Mouse (Mus musculus) mesoderm, embryonic 11.5 days (tissue): ENCODE data around the gene Prph.
"Not testable (repeated sequence)": the region's sequence is repeated elsewhere in the genome, so short reads cannot be mapped to it uniquely, and the experiment has no call there.

Source experiments
- DNase-seq: peaks from one replicate; pipeline ENCODE4 v3.0.0-alpha.2; 2012; ENCODE audit warnings: low read depth, low spot score

Gene Prph

DNA sequence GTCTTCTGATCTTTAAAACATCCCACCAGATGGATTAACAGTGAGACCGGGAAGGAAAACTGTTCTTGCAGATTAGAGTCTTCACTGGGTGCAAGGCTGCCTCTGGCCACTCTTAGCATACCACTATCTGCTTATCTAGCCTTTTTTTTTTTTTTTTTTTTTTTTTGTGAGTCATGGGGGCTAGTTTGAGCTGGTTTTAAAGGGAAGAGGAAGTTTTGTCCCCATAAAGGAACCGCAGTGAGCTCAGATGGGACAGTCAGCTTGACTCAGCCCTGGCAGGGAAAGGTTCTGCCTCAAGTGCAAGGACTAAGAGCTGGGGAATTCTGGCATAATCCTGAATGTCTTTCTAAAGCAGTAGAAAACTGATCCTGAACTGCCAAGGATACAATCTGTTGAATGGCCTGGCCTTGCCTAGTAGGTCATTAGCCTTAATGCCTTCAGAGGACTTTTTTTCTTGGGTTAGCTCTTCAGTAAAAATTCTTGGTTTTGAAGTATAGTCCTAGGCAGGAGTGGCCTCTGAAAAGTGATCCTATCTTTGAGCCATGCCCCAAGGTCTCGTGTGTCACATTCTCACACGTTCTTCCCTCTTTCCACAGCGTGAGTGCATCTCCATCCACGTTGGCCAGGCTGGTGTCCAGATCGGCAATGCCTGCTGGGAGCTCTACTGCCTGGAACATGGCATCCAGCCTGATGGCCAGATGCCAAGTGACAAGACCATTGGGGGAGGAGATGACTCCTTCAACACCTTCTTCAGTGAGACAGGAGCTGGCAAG is 21.3 kb upstream of the Prph start:
- DNase-seq: no peak

DNA sequence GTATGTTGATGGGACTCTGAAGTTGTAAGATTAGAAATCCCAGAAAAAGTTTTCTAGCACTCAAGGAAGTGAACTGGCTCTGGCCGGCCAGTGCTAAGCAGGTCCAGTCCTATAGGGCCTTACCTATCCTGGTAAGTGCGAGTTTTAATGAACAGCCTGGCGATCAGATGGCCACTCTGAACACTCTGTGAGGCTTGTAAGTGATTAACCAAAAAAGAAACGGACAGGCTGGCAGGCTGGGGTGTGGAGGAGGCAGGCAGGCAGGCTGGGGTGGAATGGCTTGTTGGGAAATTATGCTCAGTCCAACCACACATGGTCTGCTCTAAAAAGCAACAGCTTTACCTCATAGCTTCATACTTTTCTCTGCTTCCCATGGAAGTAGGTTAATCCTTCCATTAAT is 19.5 kb upstream of the Prph start:
- DNase-seq: no peak

DNA sequence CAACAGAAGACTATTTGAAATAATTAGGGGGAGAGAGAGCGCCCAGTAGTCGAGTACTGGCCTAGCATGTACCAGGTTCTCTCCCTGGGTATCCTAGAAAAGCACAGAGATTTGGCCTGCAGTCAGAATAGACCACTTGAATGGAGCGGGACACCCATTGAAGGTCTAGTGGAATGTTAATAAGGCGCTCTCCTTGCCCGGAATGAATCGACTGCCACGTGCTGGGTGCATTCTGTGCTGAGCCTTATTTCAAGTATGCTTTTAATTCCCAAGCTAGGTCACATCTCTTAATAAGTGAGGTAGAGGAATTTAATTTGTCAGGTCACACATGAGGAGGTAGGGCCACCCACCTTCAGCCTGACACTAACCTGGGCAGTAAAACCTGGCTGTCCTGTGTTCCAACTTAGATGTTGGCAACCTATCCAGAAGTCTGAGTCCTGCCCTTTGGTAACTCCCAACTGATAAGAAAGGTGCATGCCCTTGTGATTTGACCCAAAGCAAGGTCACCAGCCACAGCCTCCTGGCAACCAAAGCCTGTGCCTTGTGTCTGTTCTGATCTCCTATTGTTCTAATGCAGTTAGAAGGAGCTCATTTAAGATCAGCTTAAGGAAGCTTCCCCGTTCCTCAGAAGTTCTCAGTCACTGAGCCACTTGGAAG is 18.6 kb upstream of the Prph start:
- DNase-seq: no peak

DNA sequence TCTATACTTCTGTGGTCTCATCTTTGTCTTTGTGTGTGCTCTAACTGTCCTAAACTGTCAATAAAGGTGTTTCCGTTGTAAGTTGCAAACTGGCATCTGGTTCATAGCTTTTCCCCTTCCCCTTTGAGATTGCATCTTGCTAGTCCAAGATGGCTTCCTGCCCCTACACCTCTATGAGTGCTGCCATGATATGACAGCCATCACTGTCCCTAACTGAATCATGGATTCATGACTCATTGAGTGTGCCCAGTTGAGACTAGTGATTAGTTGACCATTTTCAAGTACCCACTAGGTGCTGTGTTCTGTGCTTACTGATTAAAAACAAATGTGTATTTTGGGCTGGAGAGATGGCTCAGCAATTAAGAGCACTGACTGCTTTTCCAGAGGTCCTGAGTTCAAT is 16.9 kb upstream of the Prph start:
- no peak for DNase-seq

DNA sequence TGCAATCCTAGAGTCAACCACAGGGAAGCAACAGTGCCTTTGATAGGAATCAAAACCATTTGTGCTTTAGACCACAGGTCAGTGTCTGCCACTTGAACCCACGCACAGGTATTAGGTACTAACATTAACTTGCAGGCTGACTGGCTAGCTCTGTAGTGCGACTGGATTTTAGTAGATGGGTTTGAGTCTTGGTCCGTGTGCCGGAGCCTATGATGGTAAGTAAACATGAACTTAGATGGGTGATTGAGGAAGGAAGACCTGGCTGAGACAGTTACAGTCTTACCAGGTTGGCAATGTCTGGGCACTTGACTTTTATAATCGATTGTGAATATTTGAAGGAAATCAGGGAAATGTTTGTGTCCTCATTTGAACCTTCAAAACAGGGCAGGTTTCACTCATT is 16.2 kb upstream of the Prph start:
- DNase-seq: no peak

DNA sequence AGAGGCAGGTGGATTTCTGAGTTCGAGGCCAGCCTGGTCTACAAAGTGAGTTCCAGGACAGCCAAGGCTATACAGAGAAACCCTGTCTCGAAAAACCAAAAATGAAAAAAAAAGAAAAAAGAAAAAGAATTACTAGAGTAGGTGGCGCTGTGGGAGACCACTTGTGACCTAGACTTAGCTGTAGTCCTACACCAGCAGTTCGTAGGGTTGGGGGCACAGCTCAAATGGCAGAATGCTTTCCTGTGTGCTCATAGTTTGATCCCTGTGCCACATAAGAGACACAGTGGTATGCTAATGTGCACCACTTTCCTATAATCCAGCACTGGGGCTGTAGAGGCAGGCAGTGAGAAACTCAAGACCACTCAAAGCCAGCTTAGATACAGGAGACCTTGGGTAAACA is 15.7 kb upstream of the Prph start:
- DNase-seq: no peak

DNA sequence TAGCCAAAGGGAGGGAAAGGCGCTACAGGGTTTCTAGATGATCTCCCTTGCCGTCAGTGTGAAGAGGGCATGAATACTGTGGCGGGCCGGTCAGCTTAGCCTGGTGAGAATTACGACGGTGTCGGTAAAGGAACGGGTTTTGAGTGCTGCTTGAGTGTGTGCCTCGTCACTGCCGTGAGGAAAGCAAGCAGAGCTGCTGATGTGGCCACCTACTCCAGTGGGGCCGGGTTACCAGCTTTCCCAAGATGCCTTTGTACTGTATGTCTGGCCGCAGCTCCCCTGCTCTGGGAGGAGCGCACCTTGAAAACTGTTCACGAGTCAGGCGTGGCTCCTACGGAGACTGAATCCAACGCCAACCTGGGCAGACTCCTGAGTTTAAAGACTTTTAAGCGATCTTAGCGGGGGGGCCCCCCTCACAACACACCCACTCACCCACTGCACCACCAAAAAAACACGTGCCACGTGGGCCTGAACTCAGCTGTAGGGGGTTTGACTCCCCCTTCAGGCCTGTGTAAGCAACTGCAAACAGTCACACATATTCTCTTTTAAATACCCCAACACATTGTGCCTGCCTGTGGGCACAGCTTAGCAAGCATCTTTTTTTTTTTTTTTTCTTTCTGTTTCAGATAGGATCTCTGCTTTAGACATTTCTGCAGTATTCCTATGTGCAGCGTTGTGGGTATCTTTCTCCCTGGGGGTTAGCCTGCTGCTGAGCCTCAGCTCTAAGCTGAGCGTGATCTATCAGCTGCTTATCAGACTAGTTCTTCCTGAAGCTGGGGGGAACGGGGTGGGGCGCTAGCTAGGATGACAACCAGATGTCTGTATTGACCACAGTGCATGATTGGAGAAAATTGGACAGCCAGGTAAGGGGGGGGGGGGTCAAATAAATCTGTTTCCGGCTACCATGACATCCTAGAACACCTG is 14.7 kb upstream of the Prph start:
- DNase-seq: no peak

DNA sequence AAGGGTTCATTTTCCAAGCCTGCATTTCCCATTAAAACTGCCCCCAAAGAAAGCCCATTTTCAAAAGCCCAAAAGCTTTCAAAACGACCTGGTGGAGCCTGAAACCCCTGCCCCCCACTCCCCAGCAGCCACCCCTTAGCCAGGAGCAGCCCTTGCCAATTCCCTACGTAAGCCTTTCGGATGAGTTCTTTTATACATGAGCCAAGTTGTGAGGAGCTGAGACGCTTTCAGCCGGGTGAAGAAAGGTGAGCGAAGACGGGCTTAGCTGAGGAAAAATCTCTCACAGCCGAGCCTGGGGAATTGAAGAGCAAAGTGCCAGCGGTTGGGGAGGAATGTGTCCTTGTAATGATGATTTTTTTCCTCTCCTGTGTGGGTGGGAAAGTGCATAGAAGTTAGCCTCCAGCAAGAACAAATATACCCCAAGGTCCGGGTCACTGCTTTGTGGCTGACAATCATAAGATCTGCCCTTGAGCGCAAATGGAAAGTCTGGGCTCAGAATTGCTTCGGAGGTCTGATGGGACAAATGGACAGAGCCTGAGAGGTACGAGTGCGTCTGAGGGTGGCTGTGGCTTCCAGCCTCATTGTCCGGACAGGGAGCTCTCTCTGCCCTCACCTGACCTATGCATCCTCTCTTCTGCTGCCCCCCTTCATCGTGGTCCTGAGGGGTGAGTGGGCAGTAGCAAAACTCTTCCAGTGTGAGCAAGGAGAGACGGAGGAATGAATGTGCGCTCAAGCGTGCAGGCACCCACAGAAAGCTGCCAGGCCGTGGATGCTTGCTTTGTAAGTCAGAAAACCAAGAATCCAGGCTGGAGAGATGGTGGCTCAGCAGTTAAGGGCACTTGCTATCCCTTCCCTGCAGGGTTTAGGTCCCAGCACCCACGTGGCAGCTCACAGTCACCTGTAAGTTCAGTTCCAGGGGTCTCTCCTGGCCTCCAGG is 13.8 kb upstream of the Prph start:
- no peak for DNase-seq

DNA sequence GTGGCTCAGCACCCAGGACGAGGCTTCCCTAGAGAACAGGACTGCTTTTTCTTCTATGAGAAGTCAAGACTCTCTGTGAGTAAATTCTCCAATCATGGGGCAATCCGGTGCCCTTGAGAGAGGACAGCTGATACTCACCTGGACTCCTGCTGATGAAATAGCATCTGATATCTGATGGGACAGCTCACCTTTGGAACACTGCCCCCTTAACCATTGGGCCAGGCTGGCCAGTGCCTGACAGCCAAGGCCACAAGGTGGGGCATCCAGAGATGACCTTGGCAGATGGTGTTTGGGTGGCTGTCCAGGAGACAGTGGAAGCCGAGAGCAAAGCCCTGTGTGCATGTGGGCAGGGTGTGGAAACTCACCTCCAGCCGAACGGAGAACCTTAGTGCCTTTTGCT is 12.6 kb upstream of the Prph start:
- DNase-seq: no peak

DNA sequence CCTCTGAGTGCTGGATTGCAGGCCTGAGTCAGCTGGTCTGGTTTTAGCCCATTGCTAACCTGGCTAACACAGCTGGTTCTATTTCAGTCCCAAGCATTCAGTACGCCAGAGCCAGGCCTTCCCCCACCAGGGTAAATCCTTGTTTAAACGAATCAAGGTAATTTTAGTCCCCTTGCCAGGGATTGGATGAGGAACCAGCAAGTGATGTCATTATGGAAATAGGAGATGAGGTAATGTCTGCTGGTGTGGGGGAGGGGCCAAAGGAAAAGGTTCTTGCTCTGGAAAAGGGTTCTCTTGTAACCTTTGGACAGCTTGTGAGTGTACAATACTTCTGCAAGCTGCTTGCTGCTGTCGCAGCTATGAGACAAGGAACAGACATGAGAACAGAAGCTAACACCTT is 10.1 kb upstream of the Prph start:
- no peak for DNase-seq

DNA sequence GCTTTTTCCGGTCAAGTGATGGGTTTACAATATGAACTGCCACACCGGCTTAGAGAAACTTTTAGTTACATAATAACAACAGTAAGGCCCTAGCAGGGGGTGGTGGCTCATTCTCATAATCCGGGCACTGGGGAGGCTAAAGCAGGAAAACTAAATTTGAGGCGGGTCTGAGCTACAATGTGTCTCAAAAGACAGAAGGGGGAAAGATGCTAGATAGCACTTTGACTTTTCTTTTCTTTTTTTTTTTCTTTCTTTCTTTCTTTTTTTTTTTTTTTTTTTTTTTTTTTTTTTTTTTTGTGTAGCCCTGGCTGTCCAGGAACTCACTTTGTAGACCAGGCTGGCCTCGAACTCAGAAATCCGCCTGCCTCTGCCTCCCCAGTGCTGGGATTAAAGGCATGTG is 9.2 kb upstream of the Prph start:
- not testable (repeated sequence) for DNase-seq

DNA sequence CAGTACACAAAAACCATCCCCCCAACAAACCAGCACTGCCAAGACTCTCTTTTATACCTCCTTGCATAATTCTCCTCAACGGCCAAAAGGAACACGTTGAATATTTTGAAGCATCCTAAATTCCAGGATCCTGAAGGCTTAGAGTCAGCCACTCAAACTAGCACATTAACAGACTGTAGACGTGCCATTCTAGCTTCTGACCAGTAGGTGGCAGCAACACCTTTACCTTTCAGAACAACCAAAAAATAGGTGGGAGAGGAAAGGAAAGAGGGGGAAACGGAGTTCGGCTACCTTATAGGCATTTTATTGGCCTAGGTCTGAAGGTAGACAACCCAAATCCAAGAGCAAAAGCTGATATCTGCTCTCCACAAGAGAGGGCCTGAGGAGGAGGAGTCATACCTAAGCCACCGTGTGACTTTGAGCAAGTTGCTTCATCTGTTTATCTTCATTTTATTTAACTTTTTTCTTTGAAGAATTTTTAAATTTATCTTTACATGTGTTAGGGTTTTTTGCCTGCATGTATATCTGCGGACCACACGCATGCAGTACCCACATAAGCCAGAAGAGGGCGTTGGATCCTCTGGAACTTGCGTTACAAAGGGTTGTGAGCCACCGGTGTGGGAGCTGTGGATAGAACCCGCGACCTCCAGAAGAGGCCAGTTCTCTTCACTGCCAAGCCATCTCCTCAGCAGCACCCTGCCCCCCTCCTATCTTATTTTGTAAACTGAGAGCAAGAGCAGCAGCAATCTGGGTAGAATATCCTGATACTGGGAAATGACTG is 5.3 kb upstream of the Prph start:
- peak; percentile 75 for DNase-seq

DNA sequence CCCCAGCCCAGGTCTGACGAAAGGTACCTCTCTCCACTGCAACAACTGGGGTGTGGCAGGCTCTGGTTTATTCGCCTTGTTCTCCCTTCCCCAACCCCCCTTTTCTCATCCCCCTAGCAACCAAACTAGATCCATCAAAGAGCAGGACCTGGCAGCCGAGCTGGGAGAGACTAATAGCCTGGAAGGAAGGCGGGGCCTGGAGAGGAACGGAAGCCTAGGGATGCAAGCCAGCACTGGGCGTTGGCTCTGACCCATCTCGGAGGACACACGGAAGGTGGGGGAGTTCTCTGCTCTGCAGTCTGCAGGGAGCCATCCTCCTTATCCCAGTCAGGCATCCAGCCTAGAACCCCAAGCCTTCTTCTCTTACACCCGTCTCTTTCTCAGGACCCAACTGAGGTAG is 1.6 kb upstream of the Prph start:
- no peak for DNase-seq

DNA sequence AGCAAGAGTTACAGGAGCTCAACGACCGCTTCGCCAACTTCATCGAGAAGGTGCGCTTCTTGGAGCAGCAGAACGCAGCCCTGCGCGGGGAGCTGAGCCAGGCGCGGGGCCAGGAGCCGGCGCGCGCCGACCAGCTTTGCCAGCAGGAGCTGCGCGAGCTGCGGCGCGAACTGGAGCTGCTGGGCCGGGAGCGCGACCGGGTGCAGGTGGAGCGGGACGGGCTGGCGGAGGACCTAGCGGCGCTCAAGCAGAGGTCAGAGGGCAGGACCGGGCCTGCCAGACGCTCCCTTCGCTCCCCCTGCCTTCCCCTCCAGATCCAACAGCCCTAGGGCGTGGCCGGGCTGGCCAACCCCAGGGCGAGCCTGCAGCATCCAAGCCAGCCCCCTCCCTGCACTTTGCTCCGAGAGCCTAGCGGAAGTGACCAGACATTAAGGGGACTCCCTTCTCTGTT is 562 bp downstream of the Prph start:
- DNase-seq: peak; percentile 39

DNA sequence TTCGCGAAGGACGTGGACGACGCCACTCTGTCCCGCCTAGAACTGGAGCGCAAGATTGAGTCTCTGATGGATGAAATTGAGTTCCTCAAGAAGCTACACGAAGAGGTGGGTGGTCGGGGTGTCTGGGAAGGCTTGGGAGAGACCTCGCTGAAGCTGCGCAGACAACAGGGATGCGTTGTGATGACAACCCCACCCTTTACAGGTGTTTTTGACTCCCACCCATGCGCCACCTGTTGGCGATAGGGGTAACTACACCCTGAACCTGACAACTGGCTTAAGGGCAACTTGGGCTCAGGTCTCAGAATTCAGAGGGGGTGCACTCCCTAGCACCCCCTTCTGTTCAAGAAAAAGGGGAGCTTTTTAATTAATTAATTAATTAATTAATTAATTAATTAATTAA is 1.4 kb downstream of the Prph start:
- DNase-seq: peak; percentile 53

DNA sequence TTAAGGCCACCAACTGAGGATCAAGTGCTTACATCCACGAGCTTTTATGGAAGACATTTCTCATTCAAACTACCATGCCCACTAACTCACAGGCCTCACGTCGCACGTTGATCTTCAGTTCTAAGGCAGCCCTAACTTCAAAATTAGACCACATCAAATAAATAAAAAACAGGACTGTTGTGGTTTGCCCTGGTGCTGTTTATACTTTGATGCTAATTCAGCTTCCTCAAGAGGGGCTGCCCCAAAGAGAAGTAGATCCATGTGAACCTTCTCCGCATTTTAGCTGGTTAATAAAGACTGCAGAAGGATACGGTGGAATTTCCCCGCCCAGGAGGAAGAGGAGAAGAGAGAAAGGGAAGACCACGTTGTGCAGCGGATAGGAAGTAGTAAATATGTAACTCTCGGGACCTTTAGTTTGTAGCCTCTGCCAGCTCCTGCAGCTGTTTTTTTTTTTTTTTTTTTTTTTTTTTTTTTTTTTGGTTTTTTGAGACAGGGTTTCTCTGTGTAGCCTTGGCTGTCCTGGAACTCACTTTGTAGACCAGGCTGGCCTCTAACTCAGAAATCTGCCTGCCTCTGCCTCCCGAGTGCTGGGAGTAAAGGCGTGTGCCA is 10.7 kb downstream of the Prph start:
- no peak for DNase-seq

DNA sequence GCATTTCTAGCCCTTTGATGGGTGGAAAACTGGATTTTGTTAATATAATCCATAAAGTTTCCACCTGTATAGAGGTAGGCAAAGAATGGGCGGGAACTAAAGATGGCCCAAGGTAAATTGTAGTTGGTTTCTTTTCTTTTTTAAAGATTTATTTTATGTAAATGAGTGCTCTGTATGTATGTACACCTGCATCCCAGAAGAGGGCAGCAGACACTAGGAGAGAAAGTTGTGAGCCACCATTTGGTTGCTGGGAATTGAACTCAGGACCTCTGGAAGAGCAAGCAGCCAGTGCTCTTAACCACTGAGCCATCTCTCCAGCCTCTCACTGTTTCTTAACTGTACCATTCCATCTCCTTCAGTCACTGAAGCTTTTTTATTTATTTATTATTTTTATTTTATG is 17.0 kb downstream of the Prph start:
- DNase-seq: no peak

DNA sequence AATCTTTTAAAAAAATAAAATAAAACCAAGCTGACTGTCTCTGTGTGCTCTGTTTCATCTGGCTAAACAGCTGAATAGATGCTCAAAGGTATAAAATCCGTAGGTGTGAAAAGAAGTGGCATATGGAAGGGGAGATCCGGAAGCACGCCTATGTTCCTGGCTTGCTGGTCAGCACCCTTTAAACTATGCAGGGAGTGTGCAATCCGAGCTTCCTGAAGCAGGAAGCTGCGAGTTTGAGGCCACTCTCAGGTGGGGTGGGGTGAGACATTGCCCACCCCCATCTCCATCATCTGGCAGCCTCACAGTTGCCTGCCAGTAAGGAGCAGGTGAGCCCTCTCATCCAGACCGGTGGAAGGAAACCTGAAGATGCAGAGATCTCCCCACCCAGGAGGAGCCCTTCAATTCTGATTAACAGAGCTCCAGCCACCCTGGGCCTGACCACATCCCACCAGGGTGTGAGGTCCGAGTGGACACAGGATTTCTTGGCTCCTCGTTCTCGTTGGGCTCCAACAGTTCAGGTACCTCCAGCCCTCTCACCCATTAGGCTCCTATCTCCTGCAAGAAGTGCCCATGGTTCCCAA is 19.1 kb downstream of the Prph start, which contains the start of gene Troap:
Gene Troap, plus strand, starts transcription at position 557 of the 581 bp plus-strand sequence.
- DNase-seq: no peak

DNA sequence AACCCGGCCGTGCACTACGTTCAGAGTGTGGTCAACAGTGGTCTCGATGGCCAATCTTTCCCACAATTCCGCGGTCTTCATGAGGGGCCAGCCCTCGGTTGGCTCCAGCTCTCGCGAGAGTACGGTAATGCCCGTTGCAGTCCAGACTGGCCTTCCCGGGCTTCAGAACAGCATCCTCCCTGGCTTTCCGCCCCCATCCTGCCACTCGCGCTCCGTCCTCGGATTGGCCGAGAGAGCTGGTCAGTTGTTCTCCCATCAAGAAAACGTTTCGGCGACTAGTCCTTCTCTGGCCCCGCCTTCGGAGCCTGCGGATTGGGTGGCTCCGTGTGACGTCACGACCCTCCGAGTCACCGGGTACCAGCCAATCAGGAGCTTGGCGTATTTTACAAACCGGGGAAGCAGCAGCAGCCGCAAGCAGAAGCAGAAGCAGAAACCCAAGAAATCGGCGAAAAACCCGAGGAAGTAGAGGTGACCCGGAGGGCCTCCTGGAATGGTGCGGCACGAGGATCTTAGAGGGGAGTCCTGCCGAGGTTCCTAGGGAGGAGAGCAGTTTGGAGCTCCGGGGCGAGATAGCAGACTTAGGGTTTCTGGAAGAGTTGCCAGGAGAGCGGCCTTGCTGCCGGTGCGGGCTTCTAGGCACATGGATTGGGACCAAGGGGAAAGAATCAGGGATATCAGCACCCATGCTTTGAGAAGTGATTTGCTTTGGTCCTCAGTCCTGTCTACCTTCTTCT is 19.8 kb downstream of the Prph start:
- DNase-seq: peak; percentile 99
